ENCODE assay signal across 13 mouse cellular contexts in the genomic region with DNA sequence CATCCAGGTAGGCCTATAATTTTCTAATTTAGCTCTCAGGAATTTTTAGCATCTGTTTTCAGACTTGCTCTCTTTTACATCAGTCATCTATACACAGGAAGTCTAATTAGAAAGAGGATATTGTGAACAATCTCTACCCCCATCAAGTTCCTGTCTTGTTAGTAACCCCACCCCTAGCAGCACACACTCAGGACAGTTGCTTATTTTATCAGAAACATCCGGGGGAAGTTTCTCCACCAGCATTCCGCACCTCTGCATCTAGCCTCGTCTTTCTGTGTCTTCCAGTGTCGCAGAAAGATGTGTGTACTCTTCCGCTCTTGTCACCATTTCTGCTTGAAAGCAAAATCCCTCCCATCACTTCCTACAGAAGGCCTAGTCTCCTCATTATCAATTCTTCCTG. TPM values are rescaled to one million over a fixed set of nuclear protein-coding genes. Genes with fewer than 3 reads are reported as not detected.
"Had no signal": no experiment of that assay in that cellular context is flagged by ENCODE, and none has a peak within 500 bp of the region (broad histone marks: within the 10 kb centered on the region; RNA-seq: fewer than 3 reads in every experiment).

No protein-coding gene starts in this region.

- H3K36me3 ChIP-seq: kidney, embryonic 15.5 days; limb, embryonic 13.5 days; midbrain, embryonic 15.5 days had no signal

- H3K9ac ChIP-seq: kidney, embryonic 15.5 days; limb, embryonic 13.5 days; liver, embryonic 14.5 days; midbrain, embryonic 15.5 days had no signal

- H3K9me3 ChIP-seq: kidney, embryonic 15.5 days; limb, embryonic 13.5 days; midbrain, embryonic 15.5 days had no signal

- H3K4me1 ChIP-seq: kidney, embryonic 15.5 days; limb, embryonic 13.5 days; megakaryocyte, embryonic 14.5 days; midbrain, embryonic 15.5 days had no signal

- H3K27me3 ChIP-seq: kidney, embryonic 15.5 days; limb, embryonic 13.5 days; megakaryocyte, embryonic 14.5 days; midbrain, embryonic 15.5 days had no signal

- DNase-seq: kidney, adult 2 months; kidney, postnatal 14 days; left cerebral cortex, postnatal 4 days; right cerebral cortex, postnatal 25 days; thymus, postnatal 36 days had no signal

- ATAC-seq: midbrain, embryonic 15.5 days had no signal

- H3K4me2 ChIP-seq: kidney, embryonic 15.5 days; limb, embryonic 13.5 days; midbrain, embryonic 11.5 days; midbrain, embryonic 15.5 days had no signal

- H3K4me3 ChIP-seq: kidney, embryonic 15.5 days; limb, embryonic 13.5 days; megakaryocyte, embryonic 14.5 days; midbrain, embryonic 15.5 days had no signal

- H3K27ac ChIP-seq: kidney, embryonic 15.5 days; limb, embryonic 13.5 days; liver, embryonic 14.5 days; macrophage; midbrain, embryonic 15.5 days had no signal

RNA-seq across cellular contexts. Expression of a gene that starts 59.8 kb away (rescaled TPM):
- total RNA-seq: liver, adult 2 months had no signal
- polyA plus RNA-seq: liver, adult 2 months had no signal
